25 mouse cellular contexts compared by ENCODE assay signal in genomic region chr10:107989913-107990312, GRCm38 (mm10).
A peak's percentile ranks its signal among the peaks of the same experiment; 100 is the strongest.
DNase-seq lines count a peak whose midpoint lies in the region; ATAC-seq and TF ChIP-seq lines count a peak whose summit lies in the region.
"Had no signal": no experiment of that assay in that cellular context is flagged by ENCODE, and none has a peak within 500 bp of the region (broad histone marks: within the 10 kb centered on the region; RNA-seq: fewer than 3 reads in every experiment).

No protein-coding gene starts in this region.

- H3K27ac ChIP-seq in MEL (ENCODE audit: control insufficient read depth, low read depth, low read length), result no peak overlapping the region
- no peak overlapping the region for H3K27ac ChIP-seq in midbrain, embryonic 16.5 days (ENCODE audit: low read length)
- no peak overlapping the region for H3K27ac ChIP-seq in forebrain, embryonic 15.5 days (replicated peaks)
- H3K27ac ChIP-seq: embryonic facial prominence, embryonic 13.5 days; embryonic facial prominence, embryonic 15.5 days; forebrain, embryonic 10.5 days; forebrain, embryonic 13.5 days had no signal

- no peak overlapping the region for H3K4me2 ChIP-seq in midbrain, embryonic 16.5 days (ENCODE audit: low read length)
- no peak overlapping the region for H3K4me2 ChIP-seq in forebrain, embryonic 15.5 days (replicated peaks)
- H3K4me2 ChIP-seq: embryonic facial prominence, embryonic 13.5 days; embryonic facial prominence, embryonic 15.5 days; forebrain, embryonic 13.5 days had no signal

- H3K36me3 ChIP-seq in MEL (ENCODE audit: control insufficient read depth in 1 of 2, insufficient read depth in 2 of 2, low read length in 2 of 2), result no peaks in the 10 kb centered on the region
- H3K36me3 ChIP-seq in midbrain, embryonic 16.5 days (ENCODE audit: control insufficient read depth, insufficient read depth, low read length), result no peaks in the 10 kb centered on the region
- H3K36me3 ChIP-seq in forebrain, embryonic 15.5 days, result no peaks in the 10 kb centered on the region
- H3K36me3 ChIP-seq: embryonic facial prominence, embryonic 13.5 days; embryonic facial prominence, embryonic 15.5 days; forebrain, embryonic 10.5 days; G1E had no signal

- no peaks in the 10 kb centered on the region for H3K79me2 ChIP-seq in MEL (ENCODE audit: control insufficient read depth, insufficient read depth, low read length, poor library complexity)

- ATAC-seq in common myeloid progenitor, adult 5-6 weeks (replicated peaks; ENCODE audit: low read depth, poor library complexity, severe bottlenecking), result peak; percentile 73
- ATAC-seq in hematopoietic stem cell, adult 5-6 weeks (replicated peaks in 1 of 2; ENCODE audit: insufficient read depth in 1 of 2, low FRiP score in 2 of 2, low TSS enrichment in 1 of 2, low read depth in 1 of 2, poor library complexity in 2 of 2, severe bottlenecking in 2 of 2), result peak; percentile 39 to 49; a peak in 2 of 4 replicates
- peak; percentile 84 for ATAC-seq in megakaryocyte progenitor cell, adult 5-6 weeks (replicated peaks; ENCODE audit: poor library complexity)
- ATAC-seq in midbrain, embryonic 16.5 days, result no peak
- no peak for ATAC-seq in forebrain, embryonic 15.5 days (replicated peaks)
- ATAC-seq: forebrain, embryonic 13.5 days; forebrain, embryonic 16.5 days had no signal

- no peak overlapping the region for H3K4me3 ChIP-seq in MEL (ENCODE audit: control insufficient read depth in 1 of 2, insufficient read depth in 1 of 2, low read depth in 2 of 2, low read length in 2 of 2)
- H3K4me3 ChIP-seq in midbrain, embryonic 16.5 days (ENCODE audit: low read depth, low read length), result no peak overlapping the region
- no peak overlapping the region for H3K4me3 ChIP-seq in forebrain, embryonic 15.5 days
- H3K4me3 ChIP-seq: embryonic facial prominence, embryonic 13.5 days; embryonic facial prominence, embryonic 15.5 days; erythroblast, embryonic 14.5 days; forebrain, embryonic 10.5 days; forebrain, embryonic 13.5 days had no signal

- TF ChIP-seq CTCF in MEL (IDR thresholded peaks at IDR 0.05 in 2 of 3, conservative IDR thresholded peaks at IDR 0.05 in 1 of 3; ENCODE audit: control insufficient read depth in 1 of 3, insufficient read depth in 1 of 3, low read depth in 2 of 3, low read length in 3 of 3, poor library complexity in 1 of 3, severe bottlenecking in 1 of 3), result no peak

- TF ChIP-seq POLR2A in MEL (IDR thresholded peaks at IDR 0.05; ENCODE audit: control insufficient read depth in 1 of 2, insufficient read depth in 1 of 2, low read depth in 1 of 2, low read length in 2 of 2, poor library complexity in 1 of 2), result no peak

- H3K27me3 ChIP-seq in MEL (ENCODE audit: control insufficient read depth in 1 of 2, insufficient read depth in 2 of 2, low read length in 2 of 2), result peaks cover 0 to 1% of the 10 kb centered on the region in 2 experiments; a peak in 1 of 4 replicates
- no peaks in the 10 kb centered on the region for H3K27me3 ChIP-seq in midbrain, embryonic 16.5 days (ENCODE audit: control insufficient read depth, insufficient read depth, low read depth, low read length)
- no peaks in the 10 kb centered on the region for H3K27me3 ChIP-seq in forebrain, embryonic 15.5 days
- H3K27me3 ChIP-seq: CH12.LX; embryonic facial prominence, embryonic 13.5 days; embryonic facial prominence, embryonic 15.5 days; forebrain, embryonic 13.5 days had no signal

- H3K9me3 ChIP-seq in MEL (replicated peaks; ENCODE audit: insufficient read depth, low read length), result no peaks in the 10 kb centered on the region
- H3K9me3 ChIP-seq in midbrain, embryonic 16.5 days (replicated peaks; ENCODE audit: control insufficient read depth, low read length, poor library complexity, severe bottlenecking), result no peaks in the 10 kb centered on the region
- H3K9me3 ChIP-seq in forebrain, embryonic 15.5 days, result no peaks in the 10 kb centered on the region
- H3K9me3 ChIP-seq: embryonic facial prominence, embryonic 13.5 days; embryonic facial prominence, embryonic 15.5 days; forebrain, embryonic 10.5 days; forebrain, embryonic 13.5 days; G1E had no signal

- no peaks in the 10 kb centered on the region for H3K4me1 ChIP-seq in MEL (ENCODE audit: control insufficient read depth in 1 of 2, insufficient read depth in 2 of 2, low read length in 2 of 2)
- H3K4me1 ChIP-seq in midbrain, embryonic 16.5 days (ENCODE audit: control insufficient read depth, insufficient read depth, low read length), result no peaks in the 10 kb centered on the region
- no peaks in the 10 kb centered on the region for H3K4me1 ChIP-seq in forebrain, embryonic 15.5 days
- H3K4me1 ChIP-seq: embryonic facial prominence, embryonic 13.5 days; embryonic facial prominence, embryonic 15.5 days; forebrain, embryonic 10.5 days; forebrain, embryonic 13.5 days had no signal

- WGBS in midbrain, embryonic 16.5 days, result 91% methylated on average over 2 of the region's 2 CpGs
- WGBS in forebrain, embryonic 15.5 days, result 95% methylated on average over 2 of the region's 2 CpGs

- TF ChIP-seq RAD21 in MEL (IDR thresholded peaks at IDR 0.05; ENCODE audit: low read depth, low read length), result no peak

- TF ChIP-seq EP300 in MEL (IDR thresholded peaks at IDR 0.05; ENCODE audit: low read depth in 1 of 2, low read length in 2 of 2), result peak in 1 of 2 experiments; percentile 20; a peak in 1 of 4 replicates

- DNase-seq in MEL (ENCODE audit: low read depth, low spot score), result peak; percentile 12
- no peak for DNase-seq in cerebellum, postnatal 4 days (ENCODE audit: low spot score in 2 of 2)
- DNase-seq: adrenal gland, adult 2 months; adrenal gland, postnatal 10 days; adrenal gland, postnatal 25 days; cerebellum, adult 11 months; cerebellum, adult 18-20 months; cerebellum, adult 8-10 months; cerebellum, adult 9-11 months; cerebellum, postnatal 14 days; cerebellum, postnatal 36 days; embryo, embryonic 11 days had no signal

- no peak overlapping the region for H3K9ac ChIP-seq in MEL (ENCODE audit: control insufficient read depth, low read depth, low read length, poor library complexity, severe bottlenecking)
- no peak overlapping the region for H3K9ac ChIP-seq in midbrain, embryonic 16.5 days (ENCODE audit: low read depth, low read length)
- H3K9ac ChIP-seq in forebrain, embryonic 15.5 days (replicated peaks), result no peak overlapping the region
- H3K9ac ChIP-seq: embryonic facial prominence, embryonic 13.5 days; embryonic facial prominence, embryonic 15.5 days; forebrain, embryonic 13.5 days had no signal

TF ChIP-seq in MEL, 35 proteins besides CTCF, POLR2A, EP300 and RAD21:
- TF ChIP-seq SMC3 (IDR thresholded peaks at IDR 0.05; ENCODE audit: low read depth, low read length) (no peak), SIN3A (IDR thresholded peaks at IDR 0.05; ENCODE audit: low read length) (no peak), NRF1 (IDR thresholded peaks at IDR 0.05; ENCODE audit: insufficient read depth, low read depth, low read length, poor library complexity, severe bottlenecking) (no peak), MYB (IDR thresholded peaks at IDR 0.05; ENCODE audit: low read depth, low read length) (no peak), MYC (IDR thresholded peaks at IDR 0.05; ENCODE audit: low read depth, low read length) (no peak), NELFE (IDR thresholded peaks at IDR 0.05; ENCODE audit: low read depth, low read length) (no peak), CHD1 (IDR thresholded peaks at IDR 0.05; ENCODE audit: low read depth, low read length) (no peak), TCF12 (IDR thresholded peaks at IDR 0.05; ENCODE audit: low read depth, low read length) (no peak), MXI1 (IDR thresholded peaks at IDR 0.05; ENCODE audit: low read depth, low read length) (no peak), POLR2AphosphoS5 (IDR thresholded peaks at IDR 0.05; ENCODE audit: borderline replicate concordance, low read depth, low read length) (no peak), MEF2A (IDR thresholded peaks at IDR 0.05; ENCODE audit: extremely low read depth, insufficient replicate concordance, low read depth, low read length, poor library complexity, severe bottlenecking) (no peak), KAT2A (conservative IDR thresholded peaks at IDR 0.05; ENCODE audit: low read depth, low read length) (no peak), HCFC1 (IDR thresholded peaks at IDR 0.05; ENCODE audit: low read depth, low read length) (no peak), ETS1 (IDR thresholded peaks at IDR 0.05; ENCODE audit: low read depth, low read length) (no peak), GATA1 (IDR thresholded peaks at IDR 0.05; ENCODE audit: low read depth, low read length) (no peak), POLR2AphosphoS2 (IDR thresholded peaks at IDR 0.05; ENCODE audit: low read length) (no peak)

Comparison
In these comparisons a context has a peak if more than half of its experiments do, and no peak if none do; other contexts are left out.
1. ATAC-seq: peak in common myeloid progenitor, adult 5-6 weeks (single experiment), hematopoietic stem cell, adult 5-6 weeks (2 of 2) and megakaryocyte progenitor cell, adult 5-6 weeks (single experiment); none in midbrain, embryonic 16.5 days (single experiment) and forebrain, embryonic 15.5 days (single experiment).